Mouse (Mus musculus): ENCODE data around the gene Mettl21a.
"Not testable (repeated sequence)": the region's sequence is repeated elsewhere in the genome, so short reads cannot be mapped to it uniquely, and the experiment has no call there.

Gene Mettl21a

GRCm38 (mm10) chr1:64616881-64617714 lies at the start of gene Mettl21a:
Mettl21a (minus strand) TSS chr1:64617242.
- DNase-seq (ENCODE audit: low spot score in 2 of 2) = peak; percentile 83 to 95

- DNase-seq (ENCODE audit: low spot score in 2 of 2) = no peak
These were observed 41.8 kb upstream of the Mettl21a start for GRCm38 (mm10) chr1:64658876-64659275.

DNA sequence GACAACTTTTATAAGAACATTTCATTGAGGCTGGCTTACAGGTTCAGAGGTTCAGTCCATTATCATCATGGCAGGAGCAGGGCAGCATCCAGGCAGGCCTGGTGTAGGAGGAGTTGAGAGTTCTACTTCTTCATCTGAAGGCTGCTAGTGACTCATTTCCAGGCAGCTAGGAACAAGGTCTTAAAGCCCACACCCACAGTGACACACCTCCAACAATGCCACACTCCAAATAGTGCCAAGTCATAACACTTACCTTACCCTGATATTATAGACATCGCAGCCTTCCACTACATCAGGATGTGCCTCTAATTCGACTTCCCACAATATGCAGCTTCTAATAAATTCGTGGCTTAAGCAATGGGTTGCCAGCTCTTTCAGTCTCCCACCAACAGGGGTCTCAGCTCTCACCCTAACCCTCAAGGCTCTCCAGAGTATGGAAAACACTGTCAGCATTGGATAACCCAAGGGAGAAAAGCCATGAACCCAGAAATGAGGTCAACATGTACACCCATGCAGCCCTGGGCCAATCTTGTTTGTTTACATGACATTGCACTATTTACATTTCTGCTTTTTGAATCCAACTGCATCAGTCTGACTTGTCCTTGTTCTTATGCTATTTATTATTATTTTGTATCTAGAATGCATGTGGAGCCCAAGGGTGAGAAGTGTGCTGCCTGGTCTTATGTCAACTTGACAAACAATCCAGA lies 39.5 kb upstream of the Mettl21a start:
- no peak for DNase-seq (ENCODE audit: low spot score in 2 of 2)

DNA sequence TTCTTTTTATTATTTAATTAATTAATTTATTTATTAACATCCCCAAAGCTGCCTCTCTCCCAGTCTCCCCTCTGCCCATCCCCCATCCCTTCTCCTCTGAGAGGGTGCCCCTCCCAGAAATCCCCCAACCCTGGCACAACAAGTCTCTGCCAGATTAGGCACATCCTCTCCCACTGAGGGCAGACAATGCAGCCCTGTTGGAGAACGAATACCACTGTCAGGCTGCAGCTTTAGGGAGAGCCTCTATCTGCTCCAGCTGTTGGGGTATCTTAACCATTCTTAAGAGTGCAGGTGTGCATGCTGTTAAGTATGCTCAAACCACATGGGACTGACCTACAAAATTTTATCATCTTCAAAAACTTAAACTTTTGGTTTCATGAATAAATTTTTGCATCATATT lies 38.4 kb upstream of the Mettl21a start:
- no peak for DNase-seq (ENCODE audit: low spot score in 2 of 2)

DNA sequence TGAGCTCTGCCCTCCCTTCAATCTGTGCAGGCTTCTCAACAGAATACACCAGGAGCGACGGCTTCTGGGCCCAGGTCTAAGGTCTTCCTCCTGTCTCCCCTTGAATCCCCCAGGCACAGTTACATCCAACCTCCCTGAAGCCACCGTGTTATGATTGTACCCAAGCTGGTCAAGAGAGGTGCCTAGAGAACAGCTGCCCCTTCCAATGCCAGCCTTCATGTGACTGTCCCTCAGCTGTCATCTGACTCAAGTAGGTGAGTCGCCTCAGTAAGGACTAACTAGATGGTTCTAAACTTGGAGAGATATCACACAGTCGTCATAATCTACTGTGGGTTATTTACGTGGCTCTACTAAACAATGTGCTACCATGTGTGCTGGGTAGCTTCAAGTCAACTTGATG lies 36.7 kb upstream of the Mettl21a start:
- no peak for DNase-seq (ENCODE audit: low spot score in 2 of 2)

- no peak for DNase-seq (ENCODE audit: low spot score in 2 of 2)
These were observed 32.5 kb upstream of the Mettl21a start for GRCm38 (mm10) chr1:64649362-64650124.

- no peak for DNase-seq (ENCODE audit: low spot score in 2 of 2)
These were observed 27.5 kb upstream of the Mettl21a start for GRCm38 (mm10) chr1:64644513-64644912.

DNA sequence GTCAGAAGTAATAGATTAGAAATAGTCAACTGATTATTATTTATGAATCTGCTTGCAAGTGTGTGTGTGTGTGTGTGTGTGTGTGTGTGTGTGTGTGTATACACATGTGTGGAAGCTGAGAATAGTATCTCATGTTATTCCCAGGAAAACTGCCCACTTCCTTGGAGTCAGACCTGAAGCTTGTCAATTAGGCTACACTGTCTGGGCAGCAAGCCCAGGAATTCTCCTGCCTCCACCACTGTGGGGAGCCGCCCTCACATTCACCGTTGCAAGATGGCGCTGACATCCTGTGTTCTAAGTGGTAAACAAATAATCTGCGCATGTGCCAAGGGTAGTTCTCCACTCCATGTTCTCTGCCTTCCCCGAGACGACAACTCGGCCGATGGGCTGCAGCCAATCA lies 25.5 kb upstream of the Mettl21a start:
- DNase-seq (ENCODE audit: low spot score in 2 of 2) = not testable (repeated sequence)

GRCm38 (mm10) chr1:64641069-64641468 lies 24.0 kb upstream of the Mettl21a start:
- DNase-seq (ENCODE audit: low spot score in 2 of 2) = no peak

- no peak for DNase-seq (ENCODE audit: low spot score in 2 of 2)
These were observed 22.2 kb upstream of the Mettl21a start for GRCm38 (mm10) chr1:64639279-64639678.

DNA sequence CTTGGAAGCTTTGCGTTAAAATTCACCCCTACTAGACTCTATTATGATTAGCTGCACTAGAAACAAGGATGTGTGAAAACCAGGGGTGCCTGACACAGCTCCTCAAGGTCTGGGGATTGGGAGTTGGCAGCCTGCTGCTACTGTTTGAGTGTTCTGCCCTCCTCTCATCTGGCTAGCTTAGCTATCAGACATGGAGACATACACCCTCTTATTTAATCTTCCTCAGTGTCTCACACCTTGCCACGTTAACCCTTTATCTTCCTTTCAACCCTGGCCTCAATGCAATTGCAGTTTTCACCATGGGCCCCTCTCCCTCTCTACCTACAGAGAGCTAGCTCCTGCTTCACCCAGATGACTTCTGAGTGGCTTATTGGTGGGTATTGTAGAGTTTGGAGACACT lies 18.6 kb upstream of the Mettl21a start:
- DNase-seq (ENCODE audit: low spot score in 2 of 2) = no peak

DNA sequence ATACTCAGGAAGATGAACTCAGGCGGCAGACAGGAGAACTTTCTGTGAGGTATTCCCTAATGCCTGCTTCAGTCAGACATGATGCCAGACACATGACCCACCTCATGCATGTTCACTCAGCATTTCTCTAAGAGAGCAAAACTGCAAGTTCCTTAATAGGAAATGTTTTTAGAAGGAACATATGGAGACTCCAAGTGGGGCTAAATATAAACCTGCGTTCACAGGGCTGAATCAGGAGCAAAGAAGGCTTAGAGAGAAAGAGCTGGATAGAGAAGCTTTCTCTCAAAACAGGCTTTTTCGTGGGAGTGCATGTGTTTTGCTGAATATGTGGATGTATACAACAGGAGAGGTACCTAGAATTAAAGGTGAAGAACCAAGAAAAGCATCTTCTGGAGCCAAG lies 16.2 kb upstream of the Mettl21a start:
- peak; percentile 51 to 66 for DNase-seq (ENCODE audit: low spot score in 2 of 2)

- no peak for DNase-seq (ENCODE audit: low spot score in 2 of 2)
These were observed 14.5 kb upstream of the Mettl21a start for GRCm38 (mm10) chr1:64631526-64631925.

GRCm38 (mm10) chr1:64625214-64625613 lies 8.2 kb upstream of the Mettl21a start:
- no peak for DNase-seq (ENCODE audit: low spot score in 2 of 2)

DNA sequence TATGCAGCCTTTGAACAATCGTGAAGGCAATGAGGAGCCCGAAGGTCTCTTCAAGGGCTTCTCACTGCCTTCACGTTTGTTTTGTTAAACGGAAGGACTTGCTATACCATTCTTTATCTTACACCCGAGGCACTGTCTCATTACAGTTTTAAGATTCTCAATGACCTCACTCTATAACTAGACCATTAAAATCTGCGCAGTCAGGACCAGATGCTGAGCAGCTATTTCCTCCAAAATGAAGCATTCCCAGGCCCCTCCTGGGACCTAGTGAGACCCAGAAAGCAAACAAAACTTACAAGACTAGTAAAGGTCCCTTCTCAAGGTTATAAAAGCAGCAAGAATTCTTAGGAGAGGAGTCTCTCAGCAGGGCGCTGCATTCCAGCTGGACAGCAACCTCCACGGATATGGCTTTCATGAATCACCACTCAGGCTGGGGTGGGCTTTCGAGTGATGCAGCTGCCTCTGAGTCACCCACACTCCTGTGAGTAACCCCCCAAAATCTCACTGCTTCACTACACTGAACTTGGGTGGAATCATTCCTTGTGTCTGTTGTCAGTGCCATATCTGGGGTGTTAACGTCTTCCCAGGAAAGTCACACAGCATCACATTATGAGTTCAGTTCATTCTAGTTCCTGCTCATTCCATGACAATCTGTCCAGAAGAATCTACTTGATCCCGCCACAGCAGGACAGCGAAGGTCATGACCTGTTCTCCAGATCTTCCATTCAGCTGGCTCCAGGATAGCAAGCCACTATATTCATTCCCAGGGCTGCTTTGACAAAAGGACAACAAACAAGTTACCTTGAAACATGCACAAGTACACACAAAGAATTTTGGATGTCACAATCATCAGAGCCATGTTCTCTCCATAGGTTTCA lies 6.8 kb upstream of the Mettl21a start:
- peak in 1 of 2 experiments; percentile 33 for DNase-seq (ENCODE audit: low spot score in 2 of 2)

GRCm38 (mm10) chr1:64621116-64621515 lies 4.1 kb upstream of the Mettl21a start:
- no peak for DNase-seq (ENCODE audit: low spot score in 2 of 2)

- DNase-seq (ENCODE audit: low spot score in 2 of 2) = no peak
These were observed 1.2 kb upstream of the Mettl21a start for GRCm38 (mm10) chr1:64618226-64618625.

- DNase-seq (ENCODE audit: low spot score in 2 of 2) = peak; percentile 60 to 83
These were observed 608 bp upstream of the Mettl21a start for GRCm38 (mm10) chr1:64617715-64617984.

- DNase-seq (ENCODE audit: low spot score in 2 of 2) = no peak
These were observed 536 bp downstream of the Mettl21a start for GRCm38 (mm10) chr1:64616531-64616880.

DNA sequence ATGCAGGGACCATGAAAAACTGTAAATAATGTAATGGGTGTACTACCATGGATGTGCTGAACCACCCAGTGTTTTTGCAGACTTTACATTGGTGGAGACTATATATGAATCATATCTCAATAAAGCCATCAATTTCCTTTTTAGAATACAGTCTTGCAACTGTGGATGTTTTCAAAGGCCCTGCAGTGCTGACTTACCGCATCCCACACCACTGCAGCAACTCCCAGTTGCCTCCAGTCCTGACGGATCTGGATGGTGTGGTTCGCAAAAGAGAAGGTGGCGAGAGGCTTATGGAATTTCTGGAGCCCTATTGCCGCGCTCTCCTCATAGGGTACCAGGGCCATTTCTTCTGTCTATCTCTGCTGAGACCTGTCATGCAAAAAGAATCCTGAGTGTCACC lies 966 bp downstream of the Mettl21a start:
- no peak for DNase-seq (ENCODE audit: low spot score in 2 of 2)

DNA sequence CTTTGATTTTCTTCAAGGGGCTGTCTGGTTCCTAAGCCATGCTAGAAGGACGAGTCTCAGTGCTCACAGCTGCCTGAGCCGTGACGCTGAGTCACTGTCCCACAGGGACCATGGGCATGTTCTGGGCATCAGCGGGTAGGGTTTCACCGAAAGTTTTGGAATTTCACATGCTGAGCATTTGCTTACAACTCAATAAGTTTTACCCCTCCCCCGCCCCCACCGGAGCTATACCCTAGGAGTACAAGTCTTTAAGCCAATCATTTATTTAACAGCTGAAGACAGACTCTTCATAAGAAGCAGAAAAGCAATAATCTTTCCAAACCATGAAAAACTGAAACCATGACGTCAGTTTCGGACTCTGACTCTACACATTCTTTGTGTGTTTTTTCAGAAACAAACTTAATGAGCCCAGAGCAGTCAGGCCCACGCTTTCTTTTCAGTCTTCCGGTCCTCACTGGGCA lies 1.5 kb downstream of the Mettl21a start:
- no peak for DNase-seq (ENCODE audit: low spot score in 2 of 2)
